Mouse (Mus musculus) ES-E14 (cell line): ENCODE measurements around the gene Ap3d1.

Experiments used
- CHD2 ChIP-seq: IDR thresholded peaks from 2 replicates; pipeline ENCODE4 v1.6.1; 2014; ENCODE audit warnings: mild to moderate bottlenecking, low read depth, low read length, inconsistent platforms
- HCFC1 ChIP-seq: IDR thresholded peaks from 2 replicates; pipeline ENCODE4 v1.6.1; 2012; ENCODE audit warnings: low read length, inconsistent platforms, borderline replicate concordance; ENCODE audit not compliant: insufficient read depth
- MAFK ChIP-seq: IDR thresholded peaks from 2 replicates; pipeline ENCODE4 v1.6.1; 2014; ENCODE audit warnings: mild to moderate bottlenecking, low read depth, low read length, inconsistent platforms; ENCODE audit not compliant: insufficient read depth

DNA sequence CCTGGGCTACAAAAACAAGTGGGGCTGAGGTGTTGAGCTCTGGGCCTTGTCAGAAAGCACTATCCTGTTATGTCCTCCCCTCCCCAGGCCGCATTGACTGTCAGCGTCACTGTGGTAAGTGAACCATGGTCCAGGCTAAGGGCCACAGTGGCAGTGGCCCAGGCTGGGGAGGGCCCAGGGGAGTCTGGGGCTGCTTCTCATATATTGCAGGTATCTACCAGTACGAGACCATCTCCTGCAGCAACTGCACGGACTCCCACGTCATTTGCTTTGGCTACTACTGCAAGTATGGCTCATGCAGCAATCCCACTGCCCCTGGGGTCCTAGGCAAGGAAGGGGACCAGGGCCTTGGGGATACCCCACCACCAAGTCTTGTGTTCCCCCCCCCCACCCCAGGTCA lies 38.4 kb downstream of the Ap3d1 start:
- no peak for TF ChIP-seq CHD2
- TF ChIP-seq MAFK, result no peak
- no peak for TF ChIP-seq HCFC1
